Mouse (Mus musculus) thymus, postnatal 0 days (tissue): ENCODE measurements around the gene Ctcf. TPM values are rescaled to one million over a fixed set of nuclear protein-coding genes. Genes with fewer than 3 reads are reported as not detected.
"Not testable (repeated sequence)": the region's sequence is repeated elsewhere in the genome, so short reads cannot be mapped to it uniquely, and the experiment has no call there.

Source experiments
- DNase-seq: peaks from one replicate; pipeline ENCODE4 v3.0.0-alpha.2; 2015; ENCODE audit warnings: low spot score
- polyA plus RNA-seq: library from polyadenylated mRNA; unstranded; fragments of >200 nt; fragmentation: Nextera tagmentation; extraction: Ambion mirVana; gene quantifications from 2 replicates; pipeline ENCODE4 v1.2.1, GENCODE M21; 2015

Ctcf gene
- polyA plus RNA-seq, result 213 and 255 TPM in 2 replicates

DNA sequence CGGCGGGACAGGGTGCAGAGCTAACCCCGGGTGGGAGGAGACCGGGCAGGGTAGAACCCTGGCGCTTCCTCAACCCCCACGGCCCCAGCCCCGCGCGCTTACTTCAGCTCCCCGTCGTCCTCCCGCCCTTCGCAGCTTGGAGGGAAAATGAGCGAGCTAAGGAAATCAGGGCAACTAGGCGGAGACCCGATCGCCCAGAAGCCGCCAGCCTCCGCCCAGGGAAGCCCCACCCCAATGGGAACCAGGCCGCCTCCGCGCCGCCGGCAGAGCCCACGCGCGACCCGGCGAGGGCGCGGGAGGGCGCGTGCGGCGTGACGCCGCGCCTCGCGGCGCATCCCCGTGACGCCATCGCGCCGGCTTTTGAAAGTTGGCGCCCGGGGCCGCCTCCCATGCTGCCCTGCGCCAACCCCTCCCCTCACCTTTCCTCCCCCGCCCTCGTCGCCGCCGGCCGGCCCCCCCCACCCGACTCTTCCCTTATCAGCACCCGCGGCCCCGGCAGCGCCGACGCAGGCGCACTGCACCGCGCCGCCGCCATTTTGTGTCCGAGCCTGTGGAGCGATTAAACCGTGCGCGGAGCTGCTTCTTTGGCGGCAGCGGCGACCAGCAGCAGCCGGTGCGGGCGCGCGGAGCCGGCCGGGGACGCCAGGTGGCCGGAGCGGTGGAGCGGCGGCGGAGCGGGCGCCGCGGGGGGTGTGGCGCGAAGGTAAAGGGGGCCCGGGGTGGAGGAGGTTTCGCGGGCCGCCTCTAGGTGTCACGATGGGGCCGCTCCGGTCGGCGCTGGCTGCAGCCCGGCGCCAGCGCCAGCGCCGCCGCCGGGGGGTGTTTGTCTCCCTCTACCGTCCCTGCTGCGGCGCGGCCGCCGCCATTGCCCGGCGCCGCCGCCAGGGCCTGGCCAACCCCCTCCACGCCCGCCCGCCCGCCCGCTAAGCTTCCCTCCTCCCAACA is at the start of gene Ctcf:
Gene Ctcf (plus strand): TSS at position 551 of the 945 bp plus-strand sequence.
- peak; percentile 96 for DNase-seq

DNA sequence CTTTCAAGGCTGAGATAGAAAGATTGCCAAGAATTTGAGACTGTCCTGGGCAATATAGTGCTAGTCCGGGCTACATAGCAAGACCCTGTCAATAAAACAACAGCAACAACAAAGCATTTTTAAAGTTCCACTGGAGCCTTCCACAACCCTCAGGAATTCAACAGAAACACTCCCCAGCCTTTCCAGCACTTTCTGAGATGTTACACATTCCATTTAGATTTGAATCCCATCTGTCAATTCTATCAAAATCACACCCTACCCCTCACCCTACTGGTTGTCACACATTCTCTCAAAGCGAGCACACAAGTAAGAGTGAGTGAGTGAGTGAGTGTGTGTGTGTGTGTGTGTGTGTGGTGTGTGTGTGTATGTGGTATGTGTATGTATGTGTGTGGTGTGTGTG is 43.9 kb upstream of the Ctcf start:
- no peak for DNase-seq

DNA sequence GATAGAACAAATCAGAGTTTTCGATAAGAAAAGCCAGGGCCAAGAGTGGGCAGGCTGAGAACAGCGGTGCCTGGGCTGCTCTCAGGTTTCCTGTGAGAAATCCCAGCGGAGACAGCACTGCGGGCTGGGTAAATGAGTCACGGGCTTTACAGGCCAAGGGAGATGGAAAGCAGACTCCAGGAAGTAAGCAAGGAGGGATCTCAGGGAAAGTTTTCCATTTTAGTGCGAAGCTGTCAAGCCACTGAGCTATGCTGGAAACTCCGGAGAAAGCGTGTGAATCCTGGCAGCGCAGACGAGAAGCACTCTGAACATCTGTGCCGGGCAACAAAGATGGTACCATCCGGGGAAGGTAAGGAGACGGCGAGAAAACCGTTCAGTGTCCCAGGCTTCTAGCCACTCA is 42.5 kb upstream of the Ctcf start:
- no peak for DNase-seq

DNA sequence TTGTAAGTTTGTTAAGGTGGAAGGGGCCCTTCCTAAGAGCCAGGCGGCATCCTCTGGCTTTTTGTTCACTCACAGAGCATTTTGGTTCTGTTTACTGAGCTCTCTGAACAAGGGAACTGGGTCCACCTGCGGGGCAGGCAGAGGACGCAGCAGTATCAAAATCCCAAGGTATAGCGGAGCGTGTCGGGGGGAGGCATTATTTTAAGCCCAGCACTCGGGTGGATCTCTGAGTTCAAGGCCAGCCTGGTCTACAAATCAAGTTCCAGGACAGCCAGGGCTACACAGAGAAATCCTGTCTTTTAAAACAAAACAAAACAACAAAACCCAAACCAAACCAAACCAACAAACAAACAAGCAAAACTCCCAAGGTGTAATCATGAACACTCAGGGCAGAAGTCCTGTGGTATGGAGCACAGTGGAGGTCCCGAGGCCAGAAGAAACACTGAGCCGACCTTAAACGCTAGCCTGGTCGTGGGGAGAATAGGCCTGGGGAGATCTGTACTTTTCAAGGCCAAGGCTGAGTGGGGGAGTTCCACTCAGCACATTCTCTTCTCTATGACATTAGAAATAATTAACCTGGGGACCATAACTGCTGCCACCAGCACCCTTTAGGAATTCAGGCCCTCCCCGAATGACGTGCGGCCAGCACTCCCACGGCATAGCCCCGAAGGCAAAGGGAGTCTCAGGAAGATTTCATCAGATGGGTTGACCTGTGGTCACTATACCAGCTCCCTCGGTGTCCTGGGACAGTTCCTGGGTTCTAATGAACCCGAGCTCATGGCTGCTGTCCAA is 41.7 kb upstream of the Ctcf start:
- DNase-seq, result no peak

DNA sequence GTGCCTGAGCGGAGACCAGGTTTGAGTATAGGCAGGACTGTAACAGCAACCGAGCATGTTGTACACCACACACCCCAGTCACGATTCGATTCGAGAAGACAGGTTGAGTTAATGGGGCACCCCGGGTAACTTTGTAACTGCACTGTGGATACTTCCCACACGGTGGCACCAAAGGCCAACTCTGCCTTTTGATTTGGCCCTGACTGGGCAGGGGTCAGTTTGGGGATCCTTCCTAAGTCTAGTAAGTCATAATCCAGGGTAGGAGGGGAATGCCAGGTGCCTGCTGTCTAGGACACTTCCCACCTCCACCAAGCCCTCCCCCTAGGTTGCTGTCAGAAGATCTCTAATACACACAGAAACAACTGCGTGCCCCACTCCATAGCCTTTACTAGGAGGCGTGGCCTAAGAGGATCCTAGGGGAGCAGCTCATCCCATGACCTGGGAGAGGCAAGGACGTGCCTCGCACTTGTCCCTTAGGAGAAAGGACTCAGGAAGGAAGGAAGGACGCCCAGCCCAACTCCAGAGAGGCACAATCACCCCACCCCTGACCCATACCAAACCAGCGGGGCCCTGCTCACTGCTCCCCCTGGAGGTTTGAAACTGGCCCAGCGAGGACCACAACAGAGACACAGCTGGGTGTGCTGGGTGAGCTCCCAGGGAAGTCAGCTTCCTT is 39.9 kb upstream of the Ctcf start:
- DNase-seq, result peak; percentile 85

DNA sequence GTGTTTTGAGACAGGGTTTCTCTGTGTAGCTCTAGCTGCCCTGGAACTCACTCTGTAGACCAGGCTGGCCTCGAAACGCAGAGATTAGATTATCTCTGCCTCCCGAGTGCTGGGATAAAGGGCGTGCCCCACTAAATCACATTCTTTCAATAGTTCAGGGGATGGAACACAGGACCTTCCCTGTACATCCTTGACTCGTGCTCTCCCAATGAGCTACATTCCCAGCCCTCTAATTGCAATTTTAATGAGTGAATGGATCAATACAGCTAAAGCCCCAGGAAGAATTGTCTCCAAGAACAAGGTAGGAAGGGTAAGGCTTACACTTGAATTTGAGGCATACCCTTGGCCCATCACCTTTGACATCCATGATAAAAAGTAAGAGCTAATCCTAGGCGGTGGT is 37.6 kb upstream of the Ctcf start:
- DNase-seq, result no peak

DNA sequence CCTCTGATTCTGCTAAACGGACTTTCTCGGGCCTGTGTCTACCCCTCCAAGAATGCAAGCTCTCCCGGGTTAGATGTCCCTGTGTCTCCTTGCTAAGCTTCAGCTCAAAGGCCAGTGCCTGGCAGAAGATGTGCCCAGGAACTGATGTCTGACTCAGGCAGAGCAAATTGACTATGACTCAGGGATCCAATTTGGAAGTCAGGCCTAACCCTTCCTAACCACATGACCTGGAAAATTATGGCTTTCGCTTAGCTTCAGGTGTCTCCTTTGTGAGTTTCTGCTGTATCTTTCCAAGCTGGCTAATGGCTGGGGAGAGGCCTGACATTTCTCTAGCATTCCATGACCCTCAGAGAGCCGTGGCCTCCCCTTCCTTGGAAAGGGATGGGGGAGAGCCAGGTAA is 35.1 kb upstream of the Ctcf start:
- DNase-seq, result no peak

DNA sequence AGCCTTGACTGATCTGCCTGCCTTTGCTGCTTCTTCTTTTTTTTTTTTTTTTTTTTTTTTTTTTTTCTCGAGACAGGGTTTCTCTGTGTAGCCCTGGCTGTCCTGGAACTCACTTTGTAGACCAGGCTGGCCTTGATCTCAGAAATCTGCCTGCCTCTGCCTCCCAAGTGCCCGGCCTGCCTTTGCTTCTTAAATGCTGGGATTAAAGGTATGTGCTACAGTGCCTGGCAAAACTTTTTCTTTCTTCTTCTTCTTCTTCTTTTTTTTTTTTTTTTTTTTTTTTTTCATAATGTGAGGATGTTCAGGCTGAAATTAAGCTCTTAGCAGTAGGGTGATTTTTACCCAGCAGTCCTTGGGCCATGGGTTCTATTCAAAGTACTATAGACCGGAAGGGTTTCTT is 33.8 kb upstream of the Ctcf start:
- DNase-seq, result not testable (repeated sequence)

DNA sequence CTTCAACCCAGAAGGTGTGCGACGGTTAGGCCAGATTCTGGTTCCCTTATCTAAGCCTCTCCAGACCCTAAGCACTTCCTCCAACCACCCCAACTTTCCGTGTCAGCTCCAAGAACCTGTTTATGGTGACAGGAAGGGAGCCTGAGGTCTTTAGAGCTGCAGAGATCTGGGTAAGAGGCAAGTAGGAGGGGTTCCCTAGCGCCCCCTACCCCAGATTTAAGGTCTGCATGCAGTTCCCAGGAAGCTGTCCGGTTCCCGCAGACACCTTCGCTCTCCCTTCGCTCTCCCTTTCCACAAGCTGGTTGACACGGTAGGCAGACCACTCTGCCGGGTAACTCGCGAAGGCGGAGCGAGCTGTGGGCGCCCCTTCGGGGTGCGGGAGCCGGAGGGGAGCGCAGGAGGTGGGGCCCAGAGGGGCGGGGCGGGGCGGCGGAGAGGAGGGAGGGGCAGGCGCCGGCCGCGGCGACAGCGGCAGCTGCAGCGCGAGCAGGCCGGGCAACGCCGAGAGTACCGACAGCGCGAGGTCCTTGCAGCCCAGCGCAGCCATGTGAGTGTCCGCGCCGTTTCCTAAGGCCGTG is 31.5 kb upstream of the Ctcf start, which contains the start of gene Ripor1:
Gene Ripor1 (plus strand): TSS at position 452 of the 578 bp plus-strand sequence.
- peak; percentile 91 for DNase-seq

DNA sequence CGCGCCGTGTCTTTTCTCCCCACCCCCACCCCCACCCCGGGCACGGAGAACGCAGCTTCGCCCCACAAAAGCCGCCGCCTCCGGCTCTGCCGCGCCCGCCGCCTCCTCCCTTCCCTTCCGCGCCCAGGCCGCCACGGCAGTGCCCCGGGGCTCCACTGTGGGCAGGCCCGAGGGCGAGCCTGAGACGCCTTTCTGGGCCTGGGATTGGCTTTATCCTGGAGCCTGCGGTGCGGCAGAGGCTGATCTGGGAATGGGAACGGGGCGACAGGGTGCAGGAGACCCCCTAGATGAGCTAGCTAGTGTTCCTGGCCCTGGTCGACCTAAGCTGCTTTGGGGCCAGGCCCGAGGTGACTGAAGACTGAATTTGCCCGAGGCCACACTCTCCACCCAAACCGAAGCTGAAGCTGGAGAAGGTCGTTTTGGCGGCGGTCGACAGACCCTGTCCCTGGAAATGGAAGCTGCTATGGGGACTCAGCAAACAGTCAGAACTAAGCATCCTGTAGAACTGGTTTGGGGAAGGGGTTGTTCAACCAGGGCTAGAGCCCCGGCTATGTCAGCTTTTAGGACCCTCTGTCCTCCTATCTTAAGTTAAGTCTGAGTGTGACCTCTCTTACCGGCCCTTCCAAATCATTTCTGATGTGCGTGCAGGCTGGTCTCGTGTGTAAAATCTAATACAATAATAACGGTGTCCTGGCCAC is 30.7 kb upstream of the Ctcf start:
- peak; percentile 44 for DNase-seq

DNA sequence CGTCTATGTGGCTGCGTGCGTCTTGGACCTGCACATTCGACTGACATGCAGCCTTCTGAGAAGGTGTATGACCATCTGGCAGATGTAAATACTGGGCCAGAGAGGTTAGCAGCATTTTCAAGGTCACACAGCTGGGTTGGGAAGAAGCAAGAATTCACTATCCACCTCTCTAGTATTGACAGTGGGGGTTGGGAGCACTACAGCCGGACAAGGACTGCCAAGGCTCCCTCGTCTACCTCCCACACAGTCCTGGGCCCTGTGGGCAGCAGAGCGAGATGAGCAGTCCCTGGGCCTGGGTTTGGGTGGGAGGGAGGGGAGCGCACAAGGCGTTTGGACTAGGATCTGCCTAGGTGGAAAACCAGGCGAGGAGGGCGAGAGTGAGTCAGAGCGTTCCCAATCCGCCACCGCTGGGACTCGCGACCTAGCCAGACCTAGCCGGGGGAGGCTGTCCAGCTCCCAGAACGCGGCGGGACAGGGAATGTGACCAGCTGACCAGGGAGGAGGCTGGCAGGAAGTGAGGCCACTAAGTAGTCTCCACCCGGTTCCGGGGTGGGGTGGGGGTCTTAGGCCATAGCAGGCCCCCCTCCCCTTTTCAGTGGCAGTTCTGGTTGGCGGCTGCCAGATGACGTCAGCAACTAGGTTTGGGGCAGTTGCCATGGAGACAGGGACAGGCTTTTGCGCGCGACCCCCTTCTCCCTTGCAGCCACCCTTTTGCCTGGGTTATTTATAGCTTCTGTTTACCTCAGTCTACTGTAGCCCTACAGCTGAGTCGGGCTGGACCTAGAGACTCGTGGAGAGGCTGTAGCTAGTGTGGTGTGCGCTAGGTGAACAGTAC is 30.0 kb upstream of the Ctcf start:
- DNase-seq, result peak; percentile 92

DNA sequence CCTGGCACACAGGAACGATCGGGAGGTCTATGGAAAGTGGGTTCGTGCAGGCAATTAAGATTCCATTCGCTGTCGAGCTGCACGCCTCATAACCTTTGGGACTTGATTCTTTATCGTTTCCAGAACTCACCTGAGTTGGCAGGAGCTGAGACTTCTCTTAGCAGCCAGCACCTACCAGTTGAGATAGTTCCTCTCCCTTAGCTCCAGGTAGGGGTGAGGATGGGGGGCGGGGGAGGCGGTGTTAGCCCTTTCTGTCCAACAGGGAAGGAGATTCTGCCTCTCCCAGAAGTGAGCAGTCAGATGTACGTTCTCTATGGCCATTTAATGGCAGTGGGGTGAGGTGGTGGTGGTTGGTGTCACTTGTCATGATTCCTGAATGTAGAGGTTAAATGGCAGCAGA is 29.3 kb upstream of the Ctcf start:
- DNase-seq, result no peak

DNA sequence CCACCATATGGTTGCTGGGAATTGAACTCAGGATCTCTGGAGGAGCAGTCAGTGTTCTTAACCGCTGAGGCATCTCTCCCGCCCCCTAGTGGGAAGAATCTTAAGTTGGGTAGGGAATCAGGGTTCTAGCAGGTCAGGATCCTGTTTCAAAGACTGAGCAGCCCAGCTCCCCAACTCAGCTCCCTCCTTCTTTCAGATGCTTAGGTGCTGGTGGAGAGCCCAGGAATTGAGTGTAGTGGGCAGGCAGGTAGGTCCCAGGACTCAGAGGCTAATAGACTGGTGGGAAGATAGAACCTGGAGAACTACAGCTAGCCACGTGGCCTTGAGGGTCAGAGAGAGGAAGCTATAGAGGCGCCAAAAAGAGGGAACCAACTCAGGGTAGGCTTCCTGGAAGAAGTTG is 28.7 kb upstream of the Ctcf start:
- peak; percentile 73 for DNase-seq

DNA sequence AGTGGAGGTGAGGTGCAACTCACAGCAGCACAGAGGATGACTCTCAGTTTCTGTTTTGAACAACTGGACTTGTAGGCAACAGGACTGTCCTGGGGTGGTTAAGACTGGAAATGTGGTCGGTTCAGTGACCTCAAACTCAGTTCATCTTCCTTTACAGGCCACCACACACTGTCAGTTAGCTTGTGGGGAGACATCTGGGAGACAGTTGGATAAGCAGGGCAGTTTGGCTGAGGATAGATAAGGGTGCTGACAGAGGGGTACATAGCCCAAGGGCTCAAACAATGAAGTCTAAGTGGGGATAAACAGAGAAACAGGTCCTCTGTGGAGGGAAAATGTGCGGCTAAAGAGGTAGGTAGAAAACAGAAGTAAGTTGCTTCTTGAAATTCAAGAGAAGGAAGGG is 27.0 kb upstream of the Ctcf start:
- no peak for DNase-seq

DNA sequence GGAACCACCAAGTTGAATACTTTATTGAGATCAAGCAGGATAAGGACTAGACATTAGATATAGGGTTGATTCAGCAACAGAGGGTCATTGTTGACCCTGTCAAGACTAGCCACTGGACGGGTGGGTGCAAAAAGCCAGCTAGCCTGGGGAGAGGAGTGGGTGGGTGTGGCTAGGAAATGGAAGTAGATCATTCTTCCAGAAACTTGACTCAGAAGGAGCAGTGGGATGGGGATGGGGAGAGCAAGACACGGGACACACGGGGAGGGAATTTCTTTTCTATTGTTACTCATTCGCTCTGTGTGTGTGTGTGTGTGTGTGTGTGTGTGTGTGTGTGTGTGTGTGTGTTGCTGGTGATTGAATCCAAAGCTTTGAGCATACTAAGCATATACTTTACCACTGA is 26.6 kb upstream of the Ctcf start:
- DNase-seq, result no peak

DNA sequence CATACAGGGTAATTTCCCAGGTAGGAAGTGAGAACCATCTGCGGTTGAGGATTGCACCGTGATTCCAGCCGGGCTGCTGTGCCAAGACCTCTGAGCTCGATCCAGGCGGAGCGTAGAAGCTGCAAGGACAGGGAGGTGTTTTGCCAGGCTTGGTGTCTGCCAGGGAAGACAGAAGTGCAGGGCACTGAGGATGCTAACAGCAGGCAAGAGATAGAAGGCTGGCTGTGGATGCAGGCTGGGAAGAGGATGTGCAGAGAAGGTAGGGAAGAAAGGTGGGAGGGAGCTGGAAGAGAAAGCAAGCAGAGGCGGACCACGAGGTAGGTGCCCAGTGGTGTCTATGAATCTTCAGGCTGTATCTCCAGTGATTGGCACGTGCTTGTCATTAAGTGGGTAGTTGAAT is 24.5 kb upstream of the Ctcf start:
- DNase-seq, result no peak

DNA sequence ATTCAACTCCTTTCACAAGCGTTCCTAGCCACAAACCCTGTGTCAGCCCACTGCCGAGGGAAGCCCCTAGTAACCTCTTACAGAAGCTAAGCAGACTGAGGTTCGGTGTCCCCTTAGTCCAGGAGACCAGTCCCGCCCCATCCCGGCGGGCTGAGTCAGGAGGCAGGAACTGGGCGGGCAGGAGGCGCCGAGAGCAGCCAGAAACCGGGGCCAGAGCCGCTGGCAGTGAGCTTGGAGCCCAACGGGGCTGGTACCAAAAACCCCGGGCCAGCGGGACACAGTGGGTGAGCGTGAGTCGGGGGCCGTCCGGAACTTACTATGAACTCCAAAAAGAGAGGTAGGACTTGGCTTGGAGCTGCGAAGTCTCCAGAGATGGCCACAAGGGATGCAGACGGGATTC is 23.3 kb upstream of the Ctcf start:
- DNase-seq, result no peak

DNA sequence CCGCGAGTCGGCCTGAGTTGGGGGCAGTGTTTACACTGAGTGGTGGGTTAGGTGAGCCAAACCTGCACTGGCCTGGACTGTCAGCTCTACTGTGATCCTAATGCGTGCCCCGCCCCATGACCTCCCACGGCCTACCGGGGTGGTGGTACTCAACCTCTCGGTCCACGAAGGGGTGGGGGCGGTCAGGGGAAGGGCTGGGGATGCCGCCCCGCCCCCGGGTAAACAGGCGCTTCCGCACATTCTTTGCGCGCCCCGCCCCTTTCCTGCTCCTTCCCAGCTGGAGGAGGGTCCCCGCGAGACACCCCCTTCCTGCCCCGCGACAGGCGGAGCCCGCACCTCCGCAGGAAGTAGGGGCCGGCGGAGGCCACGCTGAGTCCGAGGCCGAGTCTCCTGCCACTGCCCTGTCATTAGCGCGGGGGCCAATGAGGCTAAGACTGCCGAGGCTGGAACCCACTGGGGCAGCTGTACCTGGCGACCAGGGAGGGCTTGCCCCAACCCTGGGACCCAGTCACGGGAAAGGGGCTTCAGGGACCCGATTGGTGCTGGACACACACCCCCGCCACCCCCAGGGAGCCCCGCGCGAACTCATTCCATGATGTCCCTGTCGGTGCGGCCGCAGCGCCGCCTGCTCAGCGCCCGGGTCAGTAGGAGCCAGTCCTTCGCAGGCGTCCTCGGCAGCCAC is 22.4 kb upstream of the Ctcf start:
- peak; percentile 79 for DNase-seq

DNA sequence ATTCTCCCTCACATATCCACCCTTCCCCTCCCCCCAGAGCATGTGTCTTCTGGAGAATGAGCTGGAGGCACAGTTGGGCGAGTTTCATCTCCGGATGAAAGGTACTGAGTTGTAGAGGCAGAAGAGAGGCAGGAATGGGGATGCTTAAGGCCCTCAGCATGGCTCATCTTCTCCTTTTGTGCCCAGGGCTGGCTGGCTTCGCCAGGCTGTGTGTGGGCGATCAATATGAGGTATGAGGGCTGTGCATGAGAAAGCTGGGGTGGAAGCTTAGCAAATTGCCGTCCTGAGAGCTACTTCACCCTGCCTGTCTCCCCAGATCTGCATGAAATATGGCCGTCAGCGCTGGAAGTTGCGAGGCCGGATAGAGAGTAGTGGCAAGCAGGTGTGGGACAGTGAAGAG is 20.4 kb upstream of the Ctcf start:
- no peak for DNase-seq
